Mouse (Mus musculus) stomach, postnatal 0 days (tissue): ENCODE results near the gene Mmp19.

Experiments used
- CTCF ChIP-seq: IDR thresholded peaks from 2 replicates; pipeline ENCODE4 v1.5.1; 2016; ENCODE audit warnings: antibody characterized with exemption, low read depth, mild to moderate bottlenecking, moderate library complexity
- EP300 ChIP-seq: optimal IDR thresholded peaks from 2 replicates; pipeline ENCODE3; 2016; ENCODE audit warnings: antibody characterized with exemption

DNA sequence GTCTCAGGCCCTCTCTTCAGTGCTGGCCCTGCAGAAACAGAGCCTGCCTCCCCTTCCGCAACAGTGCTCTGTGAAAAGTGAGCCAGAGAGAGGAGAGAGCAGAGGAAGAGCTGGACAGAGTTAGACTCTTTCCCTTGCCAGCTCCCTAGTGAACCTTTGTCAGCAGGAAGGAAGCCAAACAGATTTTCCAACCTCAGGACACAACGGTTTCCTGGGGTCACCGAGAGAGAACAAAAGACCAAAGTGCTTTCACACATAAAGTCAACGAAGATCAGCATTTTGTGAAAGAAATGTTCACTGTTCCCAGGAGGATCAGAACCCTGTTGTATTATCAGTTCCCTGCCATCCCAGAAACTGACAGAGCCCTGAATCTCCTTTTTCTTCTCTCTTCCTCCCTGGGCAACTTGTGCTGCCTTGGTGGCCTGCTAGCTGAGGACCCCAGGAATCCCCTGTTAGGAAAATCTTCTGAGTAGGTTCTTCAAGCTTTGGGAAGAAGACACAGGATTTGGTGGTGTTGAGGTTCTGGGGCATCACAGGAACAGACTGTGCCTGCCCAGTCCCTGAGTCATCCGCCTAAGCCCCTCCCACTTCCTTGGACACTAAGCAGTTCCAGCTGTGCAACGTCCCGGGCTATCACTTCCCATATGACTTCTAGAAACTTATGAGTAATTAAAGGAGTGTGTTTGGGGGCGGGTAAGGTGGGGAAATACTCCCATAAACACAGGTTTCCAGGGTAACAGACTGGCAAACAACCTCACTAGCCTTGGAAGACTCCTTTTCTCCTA, 11.5 kb upstream of the Mmp19 start:
- TF ChIP-seq CTCF = no peak
- TF ChIP-seq EP300 = no peak
